Mouse (Mus musculus) cerebellum, adult 2 months (tissue): ENCODE results near the gene Gm45618.
"Not testable (repeated sequence)": the region's sequence is repeated elsewhere in the genome, so short reads cannot be mapped to it uniquely, and the experiment has no call there.

ENCODE experiments used
- CTCF ChIP-seq: fragments of 200-500 bp; IDR thresholded peaks from 2 replicates; pipeline ENCODE4 v1.5.1; 2011; ENCODE audit warnings: low read depth, mild to moderate bottlenecking, control low read depth, low read length, moderate library complexity, borderline replicate concordance; ENCODE audit not compliant: insufficient read depth
- POLR2A ChIP-seq: fragments of 200-500 bp; IDR thresholded peaks from 2 replicates; pipeline ENCODE4 v1.6.1; 2011; ENCODE audit warnings: low read length, control low read depth, borderline replicate concordance; ENCODE audit not compliant: insufficient read depth

- TF ChIP-seq POLR2A, CTCF: not testable (repeated sequence)
These were observed 23.0 kb upstream of the Gm45618 start for GRCm38 (mm10) chr7:142143506-142144010.
